Mouse (Mus musculus) heart, postnatal 4 days (tissue): Measurements from ENCODE around the gene Wdfy3. TPM values are rescaled to one million over a fixed set of nuclear protein-coding genes. Genes with fewer than 3 reads are reported as not detected.
"Not testable (repeated sequence)": the region's sequence is repeated elsewhere in the genome, so short reads cannot be mapped to it uniquely, and the experiment has no call there.

Source experiments
- DNase-seq: peaks from one replicate; pipeline ENCODE4 v3.0.0; 2021
- total RNA-seq, 2 experiments: library from RNA; stranded (reverse); gene quantifications; 2 replicates each; pipeline ENCODE4 v1.2.3; 2021

The Wdfy3 gene
- 10 to 100 TPM; 47.0 to 48.6 TPM for total RNA-seq

DNA sequence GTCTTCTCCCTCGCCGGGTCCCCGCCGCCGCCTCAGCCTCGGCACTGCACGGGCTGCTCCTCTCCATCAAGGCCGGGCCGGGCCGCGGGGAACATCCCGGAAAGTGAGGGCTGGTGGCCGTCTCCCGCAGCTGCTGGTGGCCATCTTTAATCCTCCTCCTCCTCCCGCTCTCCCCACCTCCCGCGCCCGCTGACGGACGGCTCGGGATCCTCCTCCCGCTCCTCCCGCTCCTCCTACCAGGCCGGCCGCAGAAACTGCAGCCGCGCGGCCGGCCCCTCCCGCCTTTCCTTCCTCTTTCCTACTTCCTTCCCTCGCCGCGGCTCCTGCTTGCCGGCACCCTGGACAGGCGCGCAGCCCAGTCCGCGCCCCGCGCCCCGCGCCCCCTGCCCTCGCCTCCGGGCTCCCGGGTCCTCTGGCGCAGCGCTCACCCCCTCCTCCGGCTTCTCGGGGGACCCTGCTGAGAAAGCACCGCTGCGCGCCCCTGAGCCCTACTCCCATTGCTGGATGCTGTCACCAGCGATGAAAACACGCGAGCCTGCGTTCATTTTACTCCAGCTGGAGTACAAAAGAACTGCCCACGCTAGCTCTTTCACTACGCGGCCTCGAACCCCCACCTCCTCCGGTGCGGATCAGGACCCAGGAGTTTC lies at the start of gene Wdfy3:
Gene Wdfy3 (minus strand): TSS at position 155 of the 647 bp plus-strand sequence.
- peak; percentile 92 for DNase-seq

GRCm38 (mm10) chr5:102113009-102113408 lies 43.3 kb upstream of the Wdfy3 start:
- no peak for DNase-seq

DNA sequence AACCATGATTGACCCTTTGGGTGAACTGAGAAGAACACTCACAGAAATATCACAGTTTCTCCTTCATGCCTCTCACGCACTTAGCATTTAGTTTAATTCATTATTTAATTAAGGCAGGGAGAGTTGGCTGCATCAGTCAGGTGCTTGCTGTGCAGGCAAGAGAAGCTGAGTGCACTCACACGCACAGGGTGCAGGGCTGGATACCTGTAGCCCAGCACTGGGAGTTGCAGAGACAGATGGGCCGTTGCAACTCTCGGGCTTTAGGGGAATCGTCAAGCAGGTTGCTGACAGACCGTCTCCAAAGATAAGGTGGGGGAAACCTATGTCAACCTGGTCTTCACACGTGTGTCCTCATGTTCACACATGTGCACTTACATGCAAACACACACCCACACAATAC lies 42.3 kb upstream of the Wdfy3 start:
- no peak for DNase-seq

DNA sequence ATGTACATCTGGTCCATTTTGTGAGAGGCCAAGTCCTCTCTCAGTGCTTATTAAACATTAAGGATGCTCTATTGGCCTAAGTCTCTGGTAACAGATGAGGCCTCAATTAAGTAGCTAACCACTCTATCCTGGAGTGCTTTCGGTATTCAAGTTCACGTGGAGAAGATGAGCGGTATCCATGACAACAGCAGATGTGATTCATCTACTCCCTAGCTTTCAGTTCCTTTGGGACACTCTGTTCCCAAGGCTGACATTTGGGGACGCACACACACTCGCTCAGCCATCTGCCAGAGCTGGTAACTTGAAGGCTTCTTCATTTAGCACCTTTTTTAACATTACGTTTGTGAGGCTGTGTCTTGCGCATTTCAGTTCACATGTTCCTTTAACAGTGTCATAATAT lies 40.3 kb upstream of the Wdfy3 start:
- no peak for DNase-seq

- no peak for DNase-seq
Observed at GRCm38 (mm10) chr5:102105919-102106318, 36.2 kb upstream of the Wdfy3 start.

DNA sequence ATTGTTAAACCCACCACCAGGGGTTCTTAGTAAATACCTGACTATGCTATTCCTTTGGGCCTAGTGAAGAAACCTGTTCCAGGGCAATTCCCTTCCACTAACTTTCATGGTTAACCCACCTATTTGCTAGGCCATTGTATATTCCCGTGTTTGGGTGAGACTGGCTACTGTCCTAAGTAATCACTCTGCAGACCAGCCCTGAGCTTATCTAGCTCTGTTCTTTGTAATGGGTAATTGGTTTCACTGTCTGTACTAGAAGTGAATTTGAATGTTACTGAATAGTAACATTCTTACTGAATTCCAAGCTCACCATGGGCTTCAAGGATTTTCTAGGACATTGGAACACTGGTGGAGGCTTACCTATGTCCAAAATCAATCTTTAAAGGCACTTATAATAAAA lies 32.1 kb upstream of the Wdfy3 start:
- DNase-seq, result not testable (repeated sequence)

- DNase-seq, result no peak
Observed at GRCm38 (mm10) chr5:102100246-102101241, 30.8 kb upstream of the Wdfy3 start.

GRCm38 (mm10) chr5:102095576-102095975 lies 25.9 kb upstream of the Wdfy3 start:
- DNase-seq, result no peak

- DNase-seq, result no peak
Observed at GRCm38 (mm10) chr5:102090686-102091085, 21.0 kb upstream of the Wdfy3 start.

DNA sequence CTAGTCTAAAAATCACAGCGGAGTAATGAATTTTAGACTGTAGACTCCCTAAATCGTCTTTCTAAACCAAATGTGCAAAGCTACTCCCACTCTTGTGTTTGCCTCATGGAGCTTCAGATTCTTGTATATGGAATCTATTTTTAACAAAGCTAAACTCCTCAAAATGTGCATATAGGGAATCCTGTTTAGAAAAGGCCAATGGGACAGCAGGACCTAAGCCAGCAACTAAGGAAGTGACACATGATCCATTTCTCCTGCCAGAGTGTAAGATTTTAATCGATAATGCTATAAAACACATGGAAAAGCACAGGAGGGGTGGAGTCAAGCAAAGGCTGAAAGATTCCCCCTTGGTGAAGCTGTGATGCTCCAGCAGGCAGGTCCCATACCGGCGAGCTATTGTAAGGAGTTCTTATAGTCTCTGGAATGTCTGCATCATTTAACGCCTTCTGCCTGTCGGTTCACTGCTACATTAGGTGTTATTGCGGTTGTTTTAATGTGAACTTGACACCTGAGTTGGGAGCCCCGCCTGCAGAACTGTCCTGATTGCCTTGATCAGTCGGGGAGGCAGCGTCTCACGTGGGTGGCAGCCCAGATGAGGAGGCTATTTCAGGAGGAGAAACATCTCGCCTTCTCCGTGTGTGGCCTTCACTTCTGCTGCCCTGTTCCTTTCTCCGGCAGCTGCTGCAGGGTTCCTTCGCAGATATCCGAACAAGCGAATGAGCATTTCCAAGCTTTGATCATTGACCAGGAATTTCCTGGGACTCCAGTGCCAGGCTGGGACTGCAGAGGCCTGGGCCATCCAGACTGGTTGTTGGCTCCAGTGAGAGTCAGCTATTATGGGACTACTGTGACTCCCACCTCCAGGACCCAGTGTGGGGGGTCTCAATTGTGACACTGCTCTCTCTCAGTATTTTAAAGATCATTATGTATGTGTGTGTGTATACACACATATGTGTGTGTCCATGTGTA lies 15.3 kb upstream of the Wdfy3 start:
- no peak for DNase-seq

DNA sequence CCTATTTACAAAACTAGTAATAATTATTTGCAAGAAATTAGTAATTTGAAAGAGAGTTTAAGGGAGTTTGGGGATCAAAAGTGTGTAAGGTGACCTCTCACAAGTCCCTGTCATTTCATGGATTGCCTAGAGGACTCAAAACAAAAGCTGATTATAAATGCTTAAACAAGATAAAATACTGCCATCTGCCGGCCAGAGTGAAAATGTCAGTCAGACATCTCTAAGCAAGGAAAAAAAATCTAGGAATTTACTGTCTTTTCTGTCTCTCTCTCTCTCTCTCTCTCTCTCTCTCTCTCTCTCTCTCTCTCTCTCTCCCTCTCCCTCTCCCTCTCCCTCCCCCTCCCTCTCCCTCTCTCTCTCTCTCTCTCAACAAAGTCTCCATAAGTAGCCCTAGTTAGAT lies 4.4 kb upstream of the Wdfy3 start:
- DNase-seq, result peak; percentile 78

DNA sequence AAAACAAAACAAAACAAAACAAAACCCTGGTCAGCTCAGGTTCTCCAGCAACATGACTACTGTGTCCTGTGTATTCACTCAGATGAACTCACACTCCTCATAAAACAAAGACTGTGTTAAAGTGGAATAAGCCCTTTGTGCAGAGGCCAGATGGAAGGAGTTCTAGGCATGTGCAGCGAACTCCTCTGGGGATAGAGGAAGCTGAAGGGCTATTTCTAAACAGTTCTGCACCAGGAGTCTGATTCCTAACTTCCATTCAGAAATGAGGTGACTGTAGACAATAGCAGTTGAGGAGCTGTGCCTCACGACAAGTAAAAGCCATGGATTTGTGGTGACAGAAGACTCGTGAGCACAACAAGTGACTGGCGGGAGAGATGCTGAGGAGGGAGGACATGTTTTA lies 2.3 kb upstream of the Wdfy3 start:
- DNase-seq, result no peak

DNA sequence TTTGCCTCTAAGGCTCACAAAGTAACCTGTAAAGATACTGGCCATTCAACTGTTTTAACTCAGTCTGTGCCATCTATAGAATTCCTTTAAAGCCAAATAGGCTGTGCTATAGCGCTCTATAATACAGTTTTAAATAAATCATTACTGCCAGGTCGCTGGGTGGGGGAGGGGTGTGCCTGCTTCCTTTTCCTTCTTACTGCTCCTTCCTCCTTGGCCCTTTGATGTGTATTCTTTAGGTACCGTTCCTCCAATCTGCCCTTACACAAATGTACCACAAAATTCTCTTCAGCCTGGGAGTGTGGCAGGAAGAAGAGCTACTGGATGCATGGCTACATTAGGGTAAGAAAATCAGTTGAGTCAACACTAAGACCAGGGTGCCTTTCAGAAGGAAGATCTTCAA lies 1.5 kb upstream of the Wdfy3 start:
- no peak for DNase-seq

DNA sequence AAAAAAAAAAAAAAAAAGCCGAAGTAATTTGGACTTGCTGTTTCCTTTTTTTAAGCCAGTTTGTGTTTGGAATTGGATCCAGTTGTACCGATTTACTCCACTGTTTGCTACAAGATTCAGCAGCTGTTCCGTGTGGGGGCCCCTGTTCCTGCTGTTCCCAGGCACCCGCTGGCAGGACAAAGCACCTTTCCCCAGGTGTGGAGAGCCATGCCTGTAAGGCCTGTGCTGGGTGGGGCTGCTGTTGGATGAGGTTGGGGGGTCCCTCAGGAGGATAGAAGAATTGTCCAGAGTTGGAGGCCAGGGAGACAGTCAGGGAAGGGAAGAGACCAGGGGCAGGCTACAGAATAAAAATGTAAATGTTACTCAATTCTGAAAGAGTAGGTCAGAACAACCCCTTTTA lies 1.1 kb upstream of the Wdfy3 start:
- no peak for DNase-seq

DNA sequence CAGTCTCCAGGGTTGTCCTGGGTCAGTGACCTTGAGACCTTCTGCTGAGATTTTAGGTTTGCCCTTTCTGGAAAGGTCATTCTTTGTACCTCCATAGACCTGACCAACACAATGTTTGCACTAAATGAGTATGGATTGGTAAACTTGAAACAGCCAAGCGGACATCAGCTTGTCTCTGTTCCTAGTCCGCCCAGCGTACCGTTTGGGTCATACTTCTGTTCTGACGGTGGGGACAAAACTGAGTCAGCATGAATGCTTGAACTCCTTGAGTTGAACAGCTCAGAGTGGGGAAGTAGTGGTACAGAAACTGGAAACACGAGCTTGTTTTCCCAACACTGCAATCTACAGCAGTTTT lies 670 bp upstream of the Wdfy3 start:
- DNase-seq, result no peak

DNA sequence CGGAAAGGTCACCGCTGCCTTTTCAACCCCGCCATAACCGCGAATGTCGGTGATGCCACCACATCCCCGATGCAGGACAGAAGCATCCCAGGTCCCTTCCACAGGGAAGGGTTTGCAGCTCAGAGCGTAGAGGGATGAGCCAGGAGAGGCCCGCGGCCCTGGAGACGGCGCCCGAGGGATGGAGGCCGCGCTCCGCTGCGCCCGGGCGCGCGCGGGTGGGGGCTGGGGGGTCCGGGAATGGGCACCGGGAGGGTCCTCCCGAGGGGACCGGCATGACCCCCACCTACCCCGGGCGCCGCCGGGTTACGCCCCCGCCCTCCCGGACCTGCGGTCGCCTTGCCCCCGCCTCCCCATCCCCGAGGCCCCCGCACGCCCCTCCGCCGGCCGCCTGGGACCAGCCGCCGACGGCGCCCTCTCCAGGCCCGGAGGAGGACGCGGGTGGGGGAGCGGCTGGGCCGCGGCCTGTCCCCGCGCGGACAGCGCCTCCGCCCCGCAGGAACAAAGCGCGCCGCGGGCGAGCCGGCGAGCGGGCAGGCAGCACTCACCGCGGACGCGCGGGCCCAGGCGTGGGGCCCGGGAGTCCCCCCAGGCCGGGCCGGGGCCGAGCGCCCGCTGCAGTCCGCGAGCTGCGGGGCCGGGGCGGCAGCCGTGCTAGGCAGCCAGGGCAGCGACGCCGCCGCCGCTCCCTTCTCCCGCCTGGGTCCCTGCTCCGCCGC lies 512 bp downstream of the Wdfy3 start:
- DNase-seq, result peak; percentile 67

DNA sequence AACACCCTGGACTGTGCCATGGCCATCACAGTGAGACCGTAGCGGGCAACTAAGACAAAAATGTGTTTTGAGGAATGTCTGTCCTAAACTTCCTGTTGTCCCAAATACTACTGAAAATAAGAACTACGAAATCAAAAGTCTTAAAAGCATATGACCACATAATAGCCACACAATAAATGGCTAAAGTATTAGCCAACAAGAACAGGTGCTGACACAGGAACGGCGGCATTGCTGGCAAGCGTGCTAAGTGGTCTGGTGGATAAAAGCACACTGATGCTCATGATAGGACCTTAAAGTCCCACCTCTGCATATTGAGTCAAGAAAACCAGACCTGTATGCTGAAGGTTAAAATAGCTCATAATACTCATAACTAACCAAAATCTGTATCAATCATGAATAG lies 3.3 kb downstream of the Wdfy3 start:
- no peak for DNase-seq

GRCm38 (mm10) chr5:102063013-102063752 lies 6.5 kb downstream of the Wdfy3 start:
- no peak for DNase-seq

DNA sequence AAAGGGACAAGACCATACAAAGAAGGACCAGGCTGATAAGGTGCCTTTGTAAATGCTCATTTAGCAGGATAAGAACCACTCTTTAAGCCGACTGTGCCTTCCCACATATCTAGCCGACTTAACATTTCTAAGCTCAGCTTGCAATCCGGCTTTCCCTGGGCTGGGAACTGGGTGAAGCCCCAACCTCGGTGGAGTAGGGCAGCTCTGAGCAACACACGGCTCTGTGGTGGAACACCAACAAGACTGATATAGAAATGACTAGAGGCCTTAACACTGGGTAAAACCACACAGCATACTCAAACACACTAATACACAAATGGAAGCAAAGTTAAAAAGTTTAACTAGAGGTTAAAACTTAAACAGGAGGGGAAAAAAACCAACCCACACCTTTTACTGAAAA lies 7.9 kb downstream of the Wdfy3 start:
- no peak for DNase-seq

DNA sequence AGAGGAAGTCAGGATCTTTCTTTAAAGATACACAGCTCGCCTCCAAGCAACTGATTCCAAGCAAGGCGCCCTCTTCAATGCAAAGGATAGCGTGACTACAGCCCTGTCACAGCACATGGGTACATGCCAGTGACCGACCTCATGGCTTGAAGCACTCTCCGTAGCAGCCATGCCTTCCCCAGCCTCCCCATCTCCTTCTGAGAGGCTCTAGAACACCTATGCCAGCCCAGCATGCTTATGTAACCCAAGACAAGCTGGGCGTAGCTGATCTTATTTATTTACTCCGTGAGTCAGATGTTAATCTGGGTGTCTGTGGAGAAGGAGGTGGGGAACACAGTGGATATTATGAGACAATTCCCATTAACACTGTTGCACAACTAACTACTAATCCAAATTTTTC lies 13.8 kb downstream of the Wdfy3 start:
- no peak for DNase-seq

DNA sequence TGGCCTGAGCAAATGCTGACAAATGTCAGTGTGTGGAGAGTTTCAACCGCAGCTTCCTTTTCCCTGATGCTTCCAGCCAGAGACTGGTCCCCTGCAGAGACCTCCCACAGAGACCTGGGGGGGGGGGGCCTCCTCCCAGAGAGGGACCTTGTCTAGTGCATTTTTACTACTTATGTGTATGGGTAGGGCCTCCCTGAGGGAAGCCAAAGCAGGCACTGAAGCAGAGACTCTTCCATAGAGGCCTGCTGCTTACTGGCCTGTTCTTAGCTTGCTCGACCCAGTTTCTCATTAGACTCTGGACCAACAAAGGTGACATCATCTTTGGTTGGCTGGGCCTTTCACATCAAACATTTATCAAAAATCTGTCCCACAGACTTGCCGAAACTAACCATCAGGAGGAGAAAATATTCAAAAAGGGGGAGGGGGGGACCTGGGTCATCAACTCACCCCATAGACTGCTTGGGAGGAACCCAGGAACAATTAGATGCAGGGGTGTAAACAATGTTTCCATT lies 14.5 kb downstream of the Wdfy3 start:
- no peak for DNase-seq
